Mouse (Mus musculus): Measurements from ENCODE around the gene Atf6. TPM values are rescaled to one million over a fixed set of nuclear protein-coding genes. Genes with fewer than 3 reads are reported as not detected.

Gene Atf6
- total and polyA plus RNA-seq, 3 experiments = 33.8 to 47.0 (median 35.3) TPM

GRCm38 (mm10) chr1:170868905-170869283 lies 1.3 kb upstream of the Atf6 start:
- H3K36me3 ChIP-seq (replicated peaks in 1 of 2; ENCODE audit: control insufficient read depth in 1 of 2, insufficient read depth in 1 of 2, low read length in 1 of 2) = peaks cover 15 to 33% of the 10 kb centered on the region in 2 experiments
- in situ Hi-C loops (cut with MboI; ENCODE audit: low pct_ligation_motif_present, low pct_unique_long_range_greater_than_20kb, low sequenced_read_pairs) (no loop called here), dilution Hi-C loops (cut with MboI; ENCODE audit: extremely low pct_ligation_motif_present, extremely low pct_unique_long_range_greater_than_20kb, low sequenced_read_pairs) (no loop called here)
- H3K4me2 ChIP-seq (ENCODE audit: insufficient read depth, low read depth, poor library complexity, severe bottlenecking) = peak overlapping the region; percentile 39
- H3K4me3 ChIP-seq (replicated peaks in 1 of 3; ENCODE audit: low read depth in 2 of 3, low read length in 2 of 3, poor library complexity in 1 of 3) = peak overlapping the region; percentile 51 to 98 (median 89)
- H3K4me1 ChIP-seq (ENCODE audit: control insufficient read depth in 1 of 2, insufficient read depth in 2 of 2) = peaks cover 6 to 20% of the 10 kb centered on the region in 2 experiments
- H3K27ac ChIP-seq (ENCODE audit: insufficient read depth, low read depth) = peak overlapping the region; percentile 83
- H3K27me3 ChIP-seq (replicated peaks) = no peaks in the 10 kb centered on the region
- H3K9me3 ChIP-seq (replicated peaks; ENCODE audit: low read length) = no peaks in the 10 kb centered on the region
- peaks cover 41% of the 10 kb centered on the region for H3K79me2 ChIP-seq (replicated peaks; ENCODE audit: control insufficient read depth, extremely low read depth, insufficient read depth, poor library complexity, severe bottlenecking)
- peak overlapping the region; percentile 99 for H3K9ac ChIP-seq (ENCODE audit: insufficient read depth, low read depth)
- TF ChIP-seq CHD1 (IDR thresholded peaks at IDR 0.05; ENCODE audit: low read depth, low read length) (no peak), MAFK (IDR thresholded peaks at IDR 0.05; ENCODE audit: insufficient replicate concordance, low read length) (no peak), UBTF (IDR thresholded peaks at IDR 0.05; ENCODE audit: low read depth, low read length) (no peak), TCF12 (IDR thresholded peaks at IDR 0.05; ENCODE audit: low read depth, low read length) (no peak), MYC (IDR thresholded peaks at IDR 0.05; ENCODE audit: low read depth, low read length) (no peak), HCFC1 (IDR thresholded peaks at IDR 0.05; ENCODE audit: low read depth, low read length) (no peak), EP300 (IDR thresholded peaks at IDR 0.05; ENCODE audit: low read length) (no peak), USF1 (IDR thresholded peaks at IDR 0.05; ENCODE audit: low read depth, low read length) (no peak), PAX5 (IDR thresholded peaks at IDR 0.05; ENCODE audit: low read length) (no peak), E2F4 (IDR thresholded peaks at IDR 0.05; ENCODE audit: insufficient replicate concordance, low read depth, low read length) (no peak), TBP (conservative IDR thresholded peaks at IDR 0.05; ENCODE audit: low read depth, low read length) (no peak), GABPA (IDR thresholded peaks at IDR 0.05; ENCODE audit: insufficient replicate concordance, low read depth, low read length) (no peak), MXI1 (IDR thresholded peaks at IDR 0.05; ENCODE audit: low read depth, low read length) (no peak)
- DNase-seq (ENCODE audit: extremely low read depth) = no peak

DNA sequence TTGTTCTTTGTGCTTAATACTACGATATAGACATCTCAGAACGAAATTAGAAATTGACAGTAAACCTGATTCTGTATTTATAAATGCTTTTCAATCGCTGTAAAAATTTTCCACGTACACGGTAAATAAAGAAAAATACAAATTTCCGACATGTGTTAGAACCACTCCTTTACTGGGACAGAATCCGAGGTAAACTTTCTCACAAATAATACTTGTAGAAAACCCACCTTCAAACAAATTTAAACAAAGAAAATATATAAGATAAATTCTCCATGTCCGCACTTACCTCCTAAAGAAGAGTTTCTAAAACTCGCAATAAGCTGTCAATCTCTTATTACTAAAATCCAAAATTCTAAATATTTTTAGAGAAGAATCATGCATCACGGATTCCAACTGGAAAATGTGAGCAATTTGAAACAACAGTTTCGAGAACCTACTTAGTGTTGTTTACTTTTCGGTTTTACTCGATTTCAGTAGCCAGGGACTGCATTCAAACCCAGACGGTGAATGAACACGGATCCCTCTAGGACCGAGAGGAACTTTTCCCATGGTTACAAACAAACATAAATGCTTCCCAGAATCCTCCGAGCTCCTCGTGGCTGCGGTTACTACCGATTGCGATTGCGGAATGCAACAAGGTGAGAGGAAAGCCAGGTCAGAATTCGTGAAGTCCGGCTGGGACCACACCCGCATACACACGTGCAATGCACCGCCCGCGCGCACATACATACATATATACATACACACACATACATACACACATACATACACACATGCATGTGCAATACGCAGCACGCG lies 735 bp upstream of the Atf6 start:
- H3K9me3 ChIP-seq (replicated peaks; ENCODE audit: low read length) = no peaks in the 10 kb centered on the region
- peak overlapping the region; percentile 51 to 98 (median 89) for H3K4me3 ChIP-seq (replicated peaks in 1 of 3; ENCODE audit: low read depth in 2 of 3, low read length in 2 of 3, poor library complexity in 1 of 3)
- H3K79me2 ChIP-seq (replicated peaks; ENCODE audit: control insufficient read depth, extremely low read depth, insufficient read depth, poor library complexity, severe bottlenecking) = peaks cover 47% of the 10 kb centered on the region
- peaks cover 13 to 30% of the 10 kb centered on the region in 2 experiments for H3K36me3 ChIP-seq (replicated peaks in 1 of 2; ENCODE audit: control insufficient read depth in 1 of 2, insufficient read depth in 1 of 2, low read length in 1 of 2)
- H3K27me3 ChIP-seq (replicated peaks) = no peaks in the 10 kb centered on the region
- in situ Hi-C loops (cut with MboI; ENCODE audit: low pct_ligation_motif_present, low pct_unique_long_range_greater_than_20kb, low sequenced_read_pairs) (no loop called here), dilution Hi-C loops (cut with MboI; ENCODE audit: extremely low pct_ligation_motif_present, extremely low pct_unique_long_range_greater_than_20kb, low sequenced_read_pairs) (no loop called here)
- H3K4me2 ChIP-seq (ENCODE audit: insufficient read depth, low read depth, poor library complexity, severe bottlenecking) = peak overlapping the region; percentile 39
- H3K9ac ChIP-seq (ENCODE audit: insufficient read depth, low read depth) = peak overlapping the region; percentile 99
- H3K4me1 ChIP-seq (ENCODE audit: control insufficient read depth in 1 of 2, insufficient read depth in 2 of 2) = peaks cover 9 to 26% of the 10 kb centered on the region in 2 experiments
- H3K27ac ChIP-seq (ENCODE audit: insufficient read depth, low read depth) = peak overlapping the region; percentile 83
- peak; percentile 84 for DNase-seq (ENCODE audit: extremely low read depth)
- TF ChIP-seq JUN (IDR thresholded peaks at IDR 0.05; ENCODE audit: insufficient read depth, low read depth, low read length) = peak; percentile 91
- peak; percentile 35; the same call in 1 of the 2 replicates for TF ChIP-seq POLR2A (IDR thresholded peaks at IDR 0.05; ENCODE audit: low read depth, low read length)
- TF ChIP-seq MAZ (IDR thresholded peaks at IDR 0.05; ENCODE audit: low read depth, low read length) = no peak; the same call in 1 of the 2 replicates
- TF ChIP-seq ZNF384 (IDR thresholded peaks at IDR 0.05; ENCODE audit: low read depth, low read length) = peak; percentile 42; the same call in 1 of the 2 replicates
- peak; percentile 98 for TF ChIP-seq SIN3A (IDR thresholded peaks at IDR 0.05; ENCODE audit: low read length)
- TF ChIP-seq HCFC1 (IDR thresholded peaks at IDR 0.05; ENCODE audit: low read depth, low read length) = peak; percentile 74
- TF ChIP-seq MEF2A (IDR thresholded peaks at IDR 0.05; ENCODE audit: borderline replicate concordance, low read depth, low read length) = peak; percentile 74
- TF ChIP-seq CTCF (conservative IDR thresholded peaks at IDR 0.05 in 1 of 2, IDR thresholded peaks at IDR 0.05 in 1 of 2; ENCODE audit: low read depth in 2 of 2, low read length in 2 of 2) = no peak
- no peak for TF ChIP-seq USF1 (IDR thresholded peaks at IDR 0.05; ENCODE audit: low read depth, low read length)
- peak; percentile 94 for TF ChIP-seq JUND (conservative IDR thresholded peaks at IDR 0.05; ENCODE audit: low read depth, low read length)
- peak; percentile 77 for TF ChIP-seq ETS1 (conservative IDR thresholded peaks at IDR 0.05; ENCODE audit: low read depth, low read length)
- TF ChIP-seq POLR2AphosphoS2 (IDR thresholded peaks at IDR 0.05; ENCODE audit: low read depth, low read length) = no peak
- TF ChIP-seq ZC3H11A (IDR thresholded peaks at IDR 0.05; ENCODE audit: low read depth, low read length) = no peak
- TF ChIP-seq E2F4 (IDR thresholded peaks at IDR 0.05; ENCODE audit: insufficient replicate concordance, low read depth, low read length) = no peak
- TF ChIP-seq TBP (conservative IDR thresholded peaks at IDR 0.05; ENCODE audit: low read depth, low read length) = peak; percentile 62; the same call in 1 of the 2 replicates
- no peak for TF ChIP-seq ZKSCAN1 (IDR thresholded peaks at IDR 0.05; ENCODE audit: borderline replicate concordance, low read depth, low read length)
- TF ChIP-seq ELF1 (IDR thresholded peaks at IDR 0.05; ENCODE audit: low read depth, low read length) = peak; percentile 41; the same call in 1 of the 2 replicates
- peak; percentile 96 for TF ChIP-seq MYC (IDR thresholded peaks at IDR 0.05; ENCODE audit: low read depth, low read length)
- TF ChIP-seq BHLHE40 (IDR thresholded peaks at IDR 0.05; ENCODE audit: low read depth, low read length) = peak; percentile 79
- no peak for TF ChIP-seq USF2 (conservative IDR thresholded peaks at IDR 0.05; ENCODE audit: low read depth, low read length)
- no peak for TF ChIP-seq ZMIZ1 (IDR thresholded peaks at IDR 0.05; ENCODE audit: low read depth, low read length)
- no peak for TF ChIP-seq GABPA (IDR thresholded peaks at IDR 0.05; ENCODE audit: insufficient replicate concordance, low read depth, low read length)
- TF ChIP-seq UBTF (IDR thresholded peaks at IDR 0.05; ENCODE audit: low read depth, low read length) = no peak
- TF ChIP-seq NELFE (IDR thresholded peaks at IDR 0.05; ENCODE audit: low read depth, low read length) = peak; percentile 48; the same call in 1 of the 2 replicates
